Mouse (Mus musculus): ENCODE measurements around the gene 4930415O20Rik.

The 4930415O20Rik gene

GRCm38 (mm10) chr15:98630540-98630939 is 59.7 kb downstream of the 4930415O20Rik start, which contains the start of gene Cacnb3:
Gene Cacnb3 (plus strand): TSS chr15:98630840.
- no peak for DNase-seq (ENCODE audit: low read depth, low spot score)

GRCm38 (mm10) chr15:98631493-98631892 is 60.7 kb downstream of the 4930415O20Rik start:
- DNase-seq (ENCODE audit: low read depth, low spot score) = peak; percentile 80

GRCm38 (mm10) chr15:98632107-98632744 is 61.4 kb downstream of the 4930415O20Rik start:
- no peak for DNase-seq (ENCODE audit: low read depth, low spot score)

GRCm38 (mm10) chr15:98632921-98633320 is 62.1 kb downstream of the 4930415O20Rik start:
- no peak for DNase-seq (ENCODE audit: low read depth, low spot score)

- DNase-seq (ENCODE audit: low read depth, low spot score) = no peak
Measured at GRCm38 (mm10) chr15:98633822-98634470, 63.1 kb downstream of the 4930415O20Rik start.

- DNase-seq (ENCODE audit: low read depth, low spot score) = peak; percentile 54
Measured at GRCm38 (mm10) chr15:98634541-98635081, 63.8 kb downstream of the 4930415O20Rik start.

GRCm38 (mm10) chr15:98635291-98635841 is 64.6 kb downstream of the 4930415O20Rik start:
- DNase-seq (ENCODE audit: low read depth, low spot score) = no peak

- no peak for DNase-seq (ENCODE audit: low read depth, low spot score)
Measured at GRCm38 (mm10) chr15:98636517-98636916, 65.7 kb downstream of the 4930415O20Rik start.

- no peak for DNase-seq (ENCODE audit: low read depth, low spot score)
Measured at GRCm38 (mm10) chr15:98637155-98637554, 66.4 kb downstream of the 4930415O20Rik start.
